Mouse (Mus musculus): Measurements from ENCODE around the gene Opcml.

GRCm38 (mm10) chr9:28488499-28488898 is 697.9 kb downstream of the Opcml start:
- no peak for TF ChIP-seq EP300 (IDR thresholded peaks at IDR 0.05; ENCODE audit: low read depth)
- no peak for TF ChIP-seq CTCF (IDR thresholded peaks at IDR 0.05; ENCODE audit: low read depth)
